14 mouse cellular contexts compared by ENCODE assay signal in the genomic region with DNA sequence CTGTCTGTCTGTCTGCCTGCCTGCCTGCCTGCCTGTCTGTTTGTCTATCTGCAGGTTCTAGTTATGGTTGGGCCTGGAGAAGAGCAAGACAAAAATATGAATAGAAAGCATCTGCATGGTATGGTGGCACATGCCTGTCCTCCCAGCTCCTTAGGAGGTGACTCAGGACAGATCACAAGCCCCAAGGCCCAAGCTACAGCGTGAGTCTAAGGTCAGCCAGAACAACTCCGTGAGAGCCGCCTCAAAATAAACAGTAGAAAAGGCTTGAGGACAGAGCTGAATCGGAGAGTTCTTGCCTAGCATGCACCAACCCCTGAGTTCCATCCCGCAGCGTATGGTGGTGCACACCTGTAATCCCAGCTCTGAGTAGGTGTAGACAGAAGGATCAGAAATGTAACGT. TPM values are rescaled to one million over a fixed set of nuclear protein-coding genes. Genes with fewer than 3 reads are reported as not detected.
"Had no signal": no experiment of that assay in that cellular context is flagged by ENCODE, and none has a peak within 500 bp of the region (broad histone marks: within the 10 kb centered on the region; RNA-seq: fewer than 3 reads in every experiment).

No protein-coding gene starts in this region.

- DNase-seq: liver, postnatal 0 days; lung, adult 2 months; lung, postnatal 14 days; lung, postnatal 4 days; midbrain, embryonic 14.5 days; retina, postnatal 1 day; right cerebral cortex, adult 18-20 months; right cerebral cortex, postnatal 25 days; right cerebral cortex, postnatal 4 days; spleen, adult 18-20 months; thymus, adult 2 months; thymus, postnatal 36 days had no signal

RNA-seq across cellular contexts. Expression of a gene that starts 28.8 kb away (rescaled TPM):
- total RNA-seq: megakaryocyte, adult 5-6 weeks; megakaryocyte-erythroid progenitor cell, adult 5-6 weeks had no signal
